Mouse (Mus musculus): ENCODE data around the gene Ryr3. TPM values are rescaled to one million over a fixed set of nuclear protein-coding genes. Genes with fewer than 3 reads are reported as not detected.

Ryr3 gene
- total and polyA plus RNA-seq, 3 experiments, result 0.33 TPM; not detected in 2

DNA sequence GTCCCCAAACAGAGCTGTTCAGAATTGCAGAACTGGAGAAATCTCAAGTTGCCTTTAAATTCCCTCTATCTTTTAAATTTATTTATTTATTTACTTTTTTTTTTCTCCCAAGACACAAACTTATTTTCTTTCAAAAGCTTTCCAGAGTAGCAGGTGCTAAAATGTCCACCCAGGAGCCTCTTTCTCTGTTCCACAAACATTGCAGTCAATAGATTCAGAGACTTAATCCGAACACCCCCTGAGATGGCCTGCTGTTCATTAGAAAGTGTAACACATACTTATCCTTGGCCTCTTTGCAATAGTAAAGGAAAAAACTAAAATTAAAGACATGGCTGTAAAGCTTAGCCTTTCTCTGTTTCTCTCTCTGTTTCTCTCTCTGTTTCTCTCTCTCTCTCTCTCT is 539.6 kb downstream of the Ryr3 start:
- H3K4me3 ChIP-seq (ENCODE audit: low read depth, low read length), result no peak overlapping the region
- no peaks in the 10 kb centered on the region for H3K4me1 ChIP-seq (ENCODE audit: insufficient read depth, low read depth, low read length)
- no peak for DNase-seq (ENCODE audit: low spot score)
- ATAC-seq (ENCODE audit: extremely low read depth, insufficient number of reproducible peaks, low FRiP score, poor library complexity, severe bottlenecking), result no peak
- H3K36me3 ChIP-seq (replicated peaks), result no peaks in the 10 kb centered on the region
- no peaks in the 10 kb centered on the region for H3K9me3 ChIP-seq (replicated peaks)
- H3K27me3 ChIP-seq (ENCODE audit: insufficient read depth, low read length), result peaks cover 4% of the 10 kb centered on the region; the same call in 1 of the 2 replicates
- no peak for TF ChIP-seq GATA2 (IDR thresholded peaks at IDR 0.05; ENCODE audit: borderline replicate concordance, low read depth, low read length)
- no peak for TF ChIP-seq GATA1 (IDR thresholded peaks at IDR 0.05; ENCODE audit: borderline replicate concordance, low read length)
- no peak for TF ChIP-seq TAL1 (conservative IDR thresholded peaks at IDR 0.05; ENCODE audit: low read depth, low read length)
- TF ChIP-seq CTCF (IDR thresholded peaks at IDR 0.05; ENCODE audit: low read depth, low read length), result no peak
- no peak for TF ChIP-seq POLR2AphosphoS5 (IDR thresholded peaks at IDR 0.05; ENCODE audit: insufficient replicate concordance, low read depth, low read length)

DNA sequence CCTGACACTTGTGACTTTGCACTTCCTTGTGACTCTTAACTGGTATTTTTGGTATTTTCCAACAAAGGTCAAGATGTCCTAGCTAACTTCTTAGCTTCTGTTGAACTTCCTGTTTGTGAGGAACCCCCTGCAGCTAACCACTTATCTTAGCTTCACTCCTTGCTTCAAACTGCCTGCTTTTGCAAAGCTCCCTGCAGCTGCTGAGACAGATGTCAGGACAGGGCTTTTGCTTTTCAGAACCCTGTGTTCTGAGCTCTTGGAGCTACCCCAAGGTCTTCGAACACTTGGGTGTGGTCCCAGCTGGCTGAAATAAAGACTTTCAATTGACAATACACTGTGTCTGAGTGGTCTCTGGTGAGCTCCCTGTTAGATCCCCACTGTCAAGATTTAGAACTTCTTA is 540.2 kb downstream of the Ryr3 start:
- Histone ChIP-seq H3K36me3 (replicated peaks) (no peaks in the 10 kb centered on the region), H3K4me1 (ENCODE audit: insufficient read depth, low read depth, low read length) (no peaks in the 10 kb centered on the region), H3K4me3 (ENCODE audit: low read depth, low read length) (no peak overlapping the region), H3K9me3 (replicated peaks) (no peaks in the 10 kb centered on the region), H3K27me3 (ENCODE audit: insufficient read depth, low read length) (peaks cover 4% of the 10 kb centered on the region; the same call in 1 of the 2 replicates)
- no peak for DNase-seq (ENCODE audit: low spot score)
- ATAC-seq (ENCODE audit: extremely low read depth, insufficient number of reproducible peaks, low FRiP score, poor library complexity, severe bottlenecking), result peak; percentile 54
- TF ChIP-seq TAL1 (conservative IDR thresholded peaks at IDR 0.05; ENCODE audit: low read depth, low read length), result no peak
- TF ChIP-seq GATA2 (IDR thresholded peaks at IDR 0.05; ENCODE audit: borderline replicate concordance, low read depth, low read length), result no peak
- TF ChIP-seq POLR2AphosphoS5 (IDR thresholded peaks at IDR 0.05; ENCODE audit: insufficient replicate concordance, low read depth, low read length), result no peak
- TF ChIP-seq CTCF (IDR thresholded peaks at IDR 0.05; ENCODE audit: low read depth, low read length), result no peak
- TF ChIP-seq GATA1 (IDR thresholded peaks at IDR 0.05; ENCODE audit: borderline replicate concordance, low read length), result no peak

DNA sequence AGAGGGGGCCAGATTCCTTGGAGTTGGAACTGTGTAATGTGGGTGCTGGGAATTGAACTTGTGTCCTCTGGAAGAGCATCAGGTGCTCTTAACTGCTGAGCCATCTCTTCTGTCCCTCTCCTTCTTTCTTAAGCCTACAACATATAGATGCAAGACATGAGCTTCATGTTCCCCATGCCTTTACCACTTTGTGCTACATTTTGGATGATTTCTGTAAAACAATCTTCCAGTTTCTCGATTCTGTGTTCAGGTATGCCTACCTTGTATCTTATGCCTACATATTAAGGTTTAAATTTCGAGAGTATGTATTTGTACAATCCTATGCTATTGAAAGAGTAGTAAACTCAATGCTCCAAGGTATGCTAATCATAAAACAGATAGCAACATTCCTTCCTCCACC is 540.7 kb downstream of the Ryr3 start:
- ATAC-seq (ENCODE audit: extremely low read depth, insufficient number of reproducible peaks, low FRiP score, poor library complexity, severe bottlenecking), result no peak
- DNase-seq (ENCODE audit: low spot score), result no peak
- no peaks in the 10 kb centered on the region for H3K9me3 ChIP-seq (replicated peaks)
- no peaks in the 10 kb centered on the region for H3K4me1 ChIP-seq (ENCODE audit: insufficient read depth, low read depth, low read length)
- no peaks in the 10 kb centered on the region for H3K36me3 ChIP-seq (replicated peaks)
- no peak overlapping the region for H3K4me3 ChIP-seq (ENCODE audit: low read depth, low read length)
- no peak for TF ChIP-seq CTCF (IDR thresholded peaks at IDR 0.05; ENCODE audit: low read depth, low read length)
- TF ChIP-seq GATA1 (IDR thresholded peaks at IDR 0.05; ENCODE audit: borderline replicate concordance, low read length), result no peak
- TF ChIP-seq GATA2 (IDR thresholded peaks at IDR 0.05; ENCODE audit: borderline replicate concordance, low read depth, low read length), result no peak
- TF ChIP-seq TAL1 (conservative IDR thresholded peaks at IDR 0.05; ENCODE audit: low read depth, low read length), result no peak
- no peak for TF ChIP-seq POLR2AphosphoS5 (IDR thresholded peaks at IDR 0.05; ENCODE audit: insufficient replicate concordance, low read depth, low read length)
- peaks cover 4% of the 10 kb centered on the region; the same call in 1 of the 2 replicates for H3K27me3 ChIP-seq (ENCODE audit: insufficient read depth, low read length)

DNA sequence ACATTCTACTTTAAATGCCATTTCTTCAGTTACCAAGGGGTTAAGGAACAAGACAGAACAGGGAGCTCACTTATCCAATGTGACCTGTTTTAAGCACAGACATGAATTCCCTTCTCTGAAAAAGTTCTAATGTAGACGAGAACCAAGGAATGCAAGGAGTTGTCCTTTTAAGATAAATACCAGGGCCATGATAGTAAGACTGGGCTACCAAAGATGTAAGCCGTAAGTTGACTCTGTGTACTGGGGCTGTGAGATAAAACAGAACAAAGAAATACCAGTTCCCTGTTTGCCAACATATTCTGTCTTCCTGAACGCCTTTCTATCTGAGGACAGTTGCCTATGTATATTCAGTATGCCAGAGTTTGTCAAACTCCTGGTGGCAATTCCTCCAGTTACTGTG is 547.4 kb downstream of the Ryr3 start:
- Histone ChIP-seq H3K27me3 (ENCODE audit: insufficient read depth, low read length) (peaks cover 6% of the 10 kb centered on the region), H3K36me3 (replicated peaks) (no peaks in the 10 kb centered on the region), H3K4me1 (ENCODE audit: insufficient read depth, low read depth, low read length) (no peaks in the 10 kb centered on the region), H3K9me3 (replicated peaks) (no peaks in the 10 kb centered on the region), H3K4me3 (ENCODE audit: low read depth, low read length) (no peak overlapping the region)
- no peak for ATAC-seq (ENCODE audit: extremely low read depth, insufficient number of reproducible peaks, low FRiP score, poor library complexity, severe bottlenecking)
- TF ChIP-seq GATA1 (IDR thresholded peaks at IDR 0.05; ENCODE audit: borderline replicate concordance, low read length) (no peak), GATA2 (IDR thresholded peaks at IDR 0.05; ENCODE audit: borderline replicate concordance, low read depth, low read length) (no peak), TAL1 (conservative IDR thresholded peaks at IDR 0.05; ENCODE audit: low read depth, low read length) (no peak), CTCF (IDR thresholded peaks at IDR 0.05; ENCODE audit: low read depth, low read length) (no peak), POLR2AphosphoS5 (IDR thresholded peaks at IDR 0.05; ENCODE audit: insufficient replicate concordance, low read depth, low read length) (no peak)
- DNase-seq (ENCODE audit: low spot score), result no peak

DNA sequence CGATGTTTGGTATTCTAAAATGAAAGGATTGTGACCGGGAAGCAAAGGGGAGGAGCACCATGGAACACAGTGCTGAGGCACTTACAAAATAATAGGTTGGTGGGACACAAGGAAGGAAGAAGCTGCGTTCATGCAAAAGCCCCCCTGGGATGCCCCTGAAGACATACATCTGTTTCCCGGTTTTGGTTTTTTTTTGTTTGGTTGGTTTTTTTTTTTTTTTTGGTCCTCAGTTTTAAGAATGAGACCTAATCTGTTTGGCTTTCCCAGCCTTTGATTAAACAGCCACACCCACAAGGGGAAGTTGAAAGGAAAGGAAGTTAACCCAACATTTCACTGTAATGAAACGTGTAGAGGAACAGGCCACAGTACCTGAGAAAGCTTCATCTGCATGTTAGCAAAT is 560.8 kb downstream of the Ryr3 start:
- Histone ChIP-seq H3K4me3 (ENCODE audit: low read depth, low read length) (no peak overlapping the region), H3K36me3 (replicated peaks) (no peaks in the 10 kb centered on the region), H3K4me1 (ENCODE audit: insufficient read depth, low read depth, low read length) (no peaks in the 10 kb centered on the region), H3K27me3 (ENCODE audit: insufficient read depth, low read length) (peaks cover 5% of the 10 kb centered on the region; the same call in 1 of the 2 replicates), H3K9me3 (replicated peaks) (no peaks in the 10 kb centered on the region)
- TF ChIP-seq POLR2AphosphoS5 (IDR thresholded peaks at IDR 0.05; ENCODE audit: insufficient replicate concordance, low read depth, low read length), result no peak
- no peak for TF ChIP-seq CTCF (IDR thresholded peaks at IDR 0.05; ENCODE audit: low read depth, low read length)
- no peak for TF ChIP-seq GATA1 (IDR thresholded peaks at IDR 0.05; ENCODE audit: borderline replicate concordance, low read length)
- TF ChIP-seq TAL1 (conservative IDR thresholded peaks at IDR 0.05; ENCODE audit: low read depth, low read length), result no peak
- no peak for TF ChIP-seq GATA2 (IDR thresholded peaks at IDR 0.05; ENCODE audit: borderline replicate concordance, low read depth, low read length)
- DNase-seq (ENCODE audit: low spot score), result no peak
- no peak for ATAC-seq (ENCODE audit: extremely low read depth, insufficient number of reproducible peaks, low FRiP score, poor library complexity, severe bottlenecking)

DNA sequence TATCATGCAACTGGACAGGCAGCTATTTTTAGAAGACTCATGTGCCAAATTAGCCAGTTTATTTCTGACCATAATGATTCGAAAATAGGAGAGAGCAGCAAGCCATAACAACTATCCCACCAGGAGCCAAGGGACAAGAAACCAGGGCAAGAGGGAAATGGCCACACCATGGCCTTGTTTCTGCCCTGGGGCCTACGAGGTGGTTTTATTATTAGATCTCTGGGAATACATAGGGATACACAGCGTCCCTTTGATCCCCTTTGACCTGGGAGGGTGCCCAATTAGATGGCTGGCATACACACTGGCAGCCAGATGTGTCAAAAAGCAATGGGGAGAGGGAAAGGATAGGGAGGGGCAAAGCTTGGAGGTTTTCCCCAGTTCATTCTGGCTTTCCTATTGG is 563.1 kb downstream of the Ryr3 start:
- Histone ChIP-seq H3K9me3 (replicated peaks) (no peaks in the 10 kb centered on the region), H3K4me3 (ENCODE audit: low read depth, low read length) (no peak overlapping the region), H3K4me1 (ENCODE audit: insufficient read depth, low read depth, low read length) (no peaks in the 10 kb centered on the region), H3K36me3 (replicated peaks) (no peaks in the 10 kb centered on the region), H3K27me3 (ENCODE audit: insufficient read depth, low read length) (peaks cover 5% of the 10 kb centered on the region; the same call in 1 of the 2 replicates)
- DNase-seq (ENCODE audit: low spot score) (no peak), ATAC-seq (ENCODE audit: extremely low read depth, insufficient number of reproducible peaks, low FRiP score, poor library complexity, severe bottlenecking) (no peak)
- no peak for TF ChIP-seq TAL1 (conservative IDR thresholded peaks at IDR 0.05; ENCODE audit: low read depth, low read length)
- no peak for TF ChIP-seq GATA1 (IDR thresholded peaks at IDR 0.05; ENCODE audit: borderline replicate concordance, low read length)
- no peak for TF ChIP-seq CTCF (IDR thresholded peaks at IDR 0.05; ENCODE audit: low read depth, low read length)
- no peak for TF ChIP-seq POLR2AphosphoS5 (IDR thresholded peaks at IDR 0.05; ENCODE audit: insufficient replicate concordance, low read depth, low read length)
- no peak for TF ChIP-seq GATA2 (IDR thresholded peaks at IDR 0.05; ENCODE audit: borderline replicate concordance, low read depth, low read length)

Data from G1E (cell line).